Mouse (Mus musculus): ENCODE measurements around the gene Isca2. TPM values are rescaled to one million over a fixed set of nuclear protein-coding genes. Genes with fewer than 3 reads are reported as not detected.

Gene Isca2
- polyA plus RNA-seq, 1 experiment from 2014 or later: 142 TPM

GRCm38 (mm10) chr12:84806726-84807125 is 33.7 kb downstream of the Isca2 start:
- Histone ChIP-seq H3K36me3 (ENCODE audit: control insufficient read depth, insufficient read depth, low read length) (no peaks in the 10 kb centered on the region), H3K4me2 (ENCODE audit: low read length) (no peak overlapping the region), H3K27ac (ENCODE audit: low read depth, low read length) (no peak overlapping the region), H3K27me3 (replicated peaks; ENCODE audit: control insufficient read depth, insufficient read depth, low read length) (no peaks in the 10 kb centered on the region), H3K9ac (ENCODE audit: low read depth, low read length) (no peak overlapping the region), H3K4me1 (ENCODE audit: control insufficient read depth, insufficient read depth, low read depth, low read length) (no peaks in the 10 kb centered on the region; the same call in 1 of the 2 replicates), H3K4me3 (ENCODE audit: low read length) (no peak overlapping the region), H3K9me3 (ENCODE audit: control insufficient read depth, low read length) (no peaks in the 10 kb centered on the region)
- 55% methylated on average over 5 of the region's 5 CpGs for WGBS
- ATAC-seq: no peak

- Histone ChIP-seq H3K4me1 (ENCODE audit: control insufficient read depth, insufficient read depth, low read depth, low read length) (no peaks in the 10 kb centered on the region; the same call in 1 of the 2 replicates), H3K9me3 (ENCODE audit: control insufficient read depth, low read length) (no peaks in the 10 kb centered on the region), H3K36me3 (ENCODE audit: control insufficient read depth, insufficient read depth, low read length) (no peaks in the 10 kb centered on the region), H3K9ac (ENCODE audit: low read depth, low read length) (no peak overlapping the region), H3K27ac (ENCODE audit: low read depth, low read length) (no peak overlapping the region), H3K4me2 (ENCODE audit: low read length) (no peak overlapping the region), H3K4me3 (ENCODE audit: low read length) (no peak overlapping the region), H3K27me3 (replicated peaks; ENCODE audit: control insufficient read depth, insufficient read depth, low read length) (no peaks in the 10 kb centered on the region)
- no peak for ATAC-seq
- WGBS: 74% methylated on average over 13 of the region's 13 CpGs
Measured at GRCm38 (mm10) chr12:84807351-84807750, 34.3 kb downstream of the Isca2 start.

GRCm38 (mm10) chr12:84809033-84809432 is 36.0 kb downstream of the Isca2 start:
- 83% methylated on average over 6 of the region's 6 CpGs for WGBS
- Histone ChIP-seq H3K27me3 (replicated peaks; ENCODE audit: control insufficient read depth, insufficient read depth, low read length) (no peaks in the 10 kb centered on the region), H3K4me3 (ENCODE audit: low read length) (no peak overlapping the region), H3K36me3 (ENCODE audit: control insufficient read depth, insufficient read depth, low read length) (no peaks in the 10 kb centered on the region), H3K9me3 (ENCODE audit: control insufficient read depth, low read length) (no peaks in the 10 kb centered on the region), H3K27ac (ENCODE audit: low read depth, low read length) (no peak overlapping the region), H3K4me1 (ENCODE audit: control insufficient read depth, insufficient read depth, low read depth, low read length) (no peaks in the 10 kb centered on the region; the same call in 1 of the 2 replicates), H3K9ac (ENCODE audit: low read depth, low read length) (no peak overlapping the region), H3K4me2 (ENCODE audit: low read length) (no peak overlapping the region)
- ATAC-seq: no peak

- H3K9ac ChIP-seq (ENCODE audit: low read depth, low read length): no peak overlapping the region
- H3K9me3 ChIP-seq (ENCODE audit: control insufficient read depth, low read length): no peaks in the 10 kb centered on the region
- WGBS: 70% methylated on average over 1 of the region's 1 CpGs
- H3K4me3 ChIP-seq (ENCODE audit: low read length): no peak overlapping the region
- H3K4me2 ChIP-seq (ENCODE audit: low read length): no peak overlapping the region
- H3K4me1 ChIP-seq (ENCODE audit: control insufficient read depth, insufficient read depth, low read depth, low read length): no peaks in the 10 kb centered on the region; the same call in 1 of the 2 replicates
- no peak for ATAC-seq
- H3K36me3 ChIP-seq (ENCODE audit: control insufficient read depth, insufficient read depth, low read length): no peaks in the 10 kb centered on the region
- no peaks in the 10 kb centered on the region for H3K27me3 ChIP-seq (replicated peaks; ENCODE audit: control insufficient read depth, insufficient read depth, low read length)
- no peak overlapping the region for H3K27ac ChIP-seq (ENCODE audit: low read depth, low read length)
Measured at GRCm38 (mm10) chr12:84810810-84811209, 37.8 kb downstream of the Isca2 start.

GRCm38 (mm10) chr12:84811510-84811909 is 38.5 kb downstream of the Isca2 start:
- H3K9ac ChIP-seq (ENCODE audit: low read depth, low read length): no peak overlapping the region
- H3K9me3 ChIP-seq (ENCODE audit: control insufficient read depth, low read length): no peaks in the 10 kb centered on the region
- no peak overlapping the region for H3K4me2 ChIP-seq (ENCODE audit: low read length)
- ATAC-seq: no peak
- no peaks in the 10 kb centered on the region for H3K27me3 ChIP-seq (replicated peaks; ENCODE audit: control insufficient read depth, insufficient read depth, low read length)
- 60% methylated on average over 4 of the region's 4 CpGs for WGBS
- no peak overlapping the region for H3K4me3 ChIP-seq (ENCODE audit: low read length)
- H3K27ac ChIP-seq (ENCODE audit: low read depth, low read length): no peak overlapping the region
- no peaks in the 10 kb centered on the region for H3K36me3 ChIP-seq (ENCODE audit: control insufficient read depth, insufficient read depth, low read length)
- no peaks in the 10 kb centered on the region; the same call in 1 of the 2 replicates for H3K4me1 ChIP-seq (ENCODE audit: control insufficient read depth, insufficient read depth, low read depth, low read length)

GRCm38 (mm10) chr12:84812004-84812403 is 39.0 kb downstream of the Isca2 start:
- H3K4me2 ChIP-seq (ENCODE audit: low read length): no peak overlapping the region
- no peak overlapping the region for H3K27ac ChIP-seq (ENCODE audit: low read depth, low read length)
- H3K4me3 ChIP-seq (ENCODE audit: low read length): no peak overlapping the region
- WGBS: 67% methylated on average over 3 of the region's 3 CpGs
- no peak overlapping the region for H3K9ac ChIP-seq (ENCODE audit: low read depth, low read length)
- no peak for ATAC-seq
- H3K27me3 ChIP-seq (replicated peaks; ENCODE audit: control insufficient read depth, insufficient read depth, low read length): no peaks in the 10 kb centered on the region
- H3K36me3 ChIP-seq (ENCODE audit: control insufficient read depth, insufficient read depth, low read length): no peaks in the 10 kb centered on the region
- H3K9me3 ChIP-seq (ENCODE audit: control insufficient read depth, low read length): no peaks in the 10 kb centered on the region
- H3K4me1 ChIP-seq (ENCODE audit: control insufficient read depth, insufficient read depth, low read depth, low read length): no peaks in the 10 kb centered on the region

- no peak overlapping the region for H3K9ac ChIP-seq (ENCODE audit: low read depth, low read length)
- 52% methylated on average over 7 of the region's 7 CpGs for WGBS
- H3K36me3 ChIP-seq (ENCODE audit: control insufficient read depth, insufficient read depth, low read length): no peaks in the 10 kb centered on the region
- no peak overlapping the region for H3K4me2 ChIP-seq (ENCODE audit: low read length)
- ATAC-seq: no peak
- H3K27ac ChIP-seq (ENCODE audit: low read depth, low read length): no peak overlapping the region
- H3K27me3 ChIP-seq (replicated peaks; ENCODE audit: control insufficient read depth, insufficient read depth, low read length): no peaks in the 10 kb centered on the region
- H3K4me3 ChIP-seq (ENCODE audit: low read length): no peak overlapping the region
- no peaks in the 10 kb centered on the region for H3K9me3 ChIP-seq (ENCODE audit: control insufficient read depth, low read length)
- no peaks in the 10 kb centered on the region for H3K4me1 ChIP-seq (ENCODE audit: control insufficient read depth, insufficient read depth, low read depth, low read length)
Measured at GRCm38 (mm10) chr12:84813773-84814172, 40.7 kb downstream of the Isca2 start.

GRCm38 (mm10) chr12:84814663-84815325 is 41.7 kb downstream of the Isca2 start:
- H3K36me3 ChIP-seq (ENCODE audit: control insufficient read depth, insufficient read depth, low read length): no peaks in the 10 kb centered on the region
- H3K4me1 ChIP-seq (ENCODE audit: control insufficient read depth, insufficient read depth, low read depth, low read length): no peaks in the 10 kb centered on the region
- H3K27me3 ChIP-seq (replicated peaks; ENCODE audit: control insufficient read depth, insufficient read depth, low read length): no peaks in the 10 kb centered on the region
- H3K4me3 ChIP-seq (ENCODE audit: low read length): no peak overlapping the region
- ATAC-seq: no peak
- H3K9me3 ChIP-seq (ENCODE audit: control insufficient read depth, low read length): no peaks in the 10 kb centered on the region
- H3K9ac ChIP-seq (ENCODE audit: low read depth, low read length): no peak overlapping the region
- H3K27ac ChIP-seq (ENCODE audit: low read depth, low read length): no peak overlapping the region
- H3K4me2 ChIP-seq (ENCODE audit: low read length): no peak overlapping the region
- WGBS: 74% methylated on average over 3 of the region's 3 CpGs

GRCm38 (mm10) chr12:84818496-84818895 is 45.4 kb downstream of the Isca2 start:
- WGBS: 72% methylated on average over 4 of the region's 4 CpGs
- no peaks in the 10 kb centered on the region for H3K27me3 ChIP-seq (replicated peaks; ENCODE audit: control insufficient read depth, insufficient read depth, low read length)
- no peaks in the 10 kb centered on the region for H3K4me1 ChIP-seq (ENCODE audit: control insufficient read depth, insufficient read depth, low read depth, low read length)
- no peak overlapping the region for H3K4me3 ChIP-seq (ENCODE audit: low read length)
- no peaks in the 10 kb centered on the region for H3K36me3 ChIP-seq (ENCODE audit: control insufficient read depth, insufficient read depth, low read length)
- H3K27ac ChIP-seq (ENCODE audit: low read depth, low read length): no peak overlapping the region
- no peak for ATAC-seq
- H3K9ac ChIP-seq (ENCODE audit: low read depth, low read length): no peak overlapping the region
- no peak overlapping the region for H3K4me2 ChIP-seq (ENCODE audit: low read length)
- H3K9me3 ChIP-seq (ENCODE audit: control insufficient read depth, low read length): no peaks in the 10 kb centered on the region

All from hindbrain, embryonic 16.5 days (tissue).